Mouse (Mus musculus): ENCODE measurements at regions not wholly inside any gene's neighbourhood (a gene's known extent, or its start where the extent isn't known, plus 50 kb on each side); places are given as distances from the start of the nearest gene placed in this dataset.

DNA sequence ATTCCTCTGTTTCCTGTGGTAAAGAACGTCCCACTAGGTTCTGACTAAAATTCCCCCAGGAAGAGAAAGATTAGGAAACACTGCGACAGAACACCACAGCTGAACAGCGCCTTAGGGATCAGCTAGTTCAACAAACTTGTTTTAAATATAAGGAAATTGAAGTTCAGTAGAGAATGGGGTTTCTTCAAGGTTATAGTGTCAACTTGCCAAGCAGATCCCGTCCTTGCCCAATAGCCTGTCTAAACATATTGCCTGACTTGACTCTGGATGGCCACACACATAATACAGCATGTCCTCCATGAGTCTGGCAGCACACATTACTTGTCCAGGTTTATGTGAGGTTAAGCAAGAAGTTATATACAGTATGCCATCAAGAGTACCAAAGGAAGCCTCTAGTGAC is 135.4 kb upstream of the Bcl6 start:
- no peak for ATAC-seq (replicated peaks; ENCODE audit: low read depth, poor library complexity, severe bottlenecking)

DNA sequence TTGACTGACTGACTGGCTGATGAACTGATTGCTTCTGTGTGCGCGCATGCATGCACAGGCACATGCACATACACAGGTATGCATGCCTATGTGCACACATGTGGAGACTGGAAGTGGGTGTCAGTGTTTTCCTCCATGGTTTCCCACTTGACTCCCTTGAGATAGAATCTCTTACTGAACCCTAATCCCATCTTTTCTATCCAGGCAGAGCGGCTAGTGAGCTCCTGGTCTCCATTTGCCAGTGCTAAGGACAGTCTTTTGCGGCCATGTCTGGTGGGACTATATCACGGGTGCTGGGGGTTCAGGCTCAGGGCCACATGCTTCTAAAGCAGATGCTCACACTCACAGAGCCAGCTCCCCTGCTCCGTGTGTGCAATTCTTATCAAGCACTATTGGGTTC is 133.0 kb upstream of the Bcl6 start:
- ATAC-seq (replicated peaks; ENCODE audit: low read depth, poor library complexity, severe bottlenecking): no peak

DNA sequence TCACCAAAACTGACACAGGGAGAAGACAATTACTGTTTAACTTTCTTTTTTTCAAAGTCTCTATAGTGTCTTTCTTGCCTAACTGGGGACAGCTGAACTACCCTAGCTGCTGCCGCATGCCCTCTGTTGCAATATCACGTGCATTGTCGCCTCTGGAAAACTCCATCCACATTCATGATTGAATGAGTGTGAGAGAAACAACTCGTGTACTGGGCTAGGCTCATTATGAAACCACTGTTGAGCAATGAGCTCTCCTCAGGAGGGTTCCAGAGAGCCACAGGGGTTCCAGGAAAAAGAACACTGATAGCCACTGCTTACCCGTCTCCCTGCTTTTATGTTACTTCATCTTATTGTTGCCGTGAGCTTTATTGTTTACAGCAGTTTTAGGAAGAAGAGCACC is 132.2 kb upstream of the Bcl6 start:
- peak; percentile 45 for ATAC-seq (replicated peaks; ENCODE audit: low read depth, poor library complexity, severe bottlenecking)

GRCm38 (mm10) chr16:24118487-24118886 is 129.8 kb upstream of the Bcl6 start:
- ATAC-seq (replicated peaks; ENCODE audit: low read depth, poor library complexity, severe bottlenecking): no peak

DNA sequence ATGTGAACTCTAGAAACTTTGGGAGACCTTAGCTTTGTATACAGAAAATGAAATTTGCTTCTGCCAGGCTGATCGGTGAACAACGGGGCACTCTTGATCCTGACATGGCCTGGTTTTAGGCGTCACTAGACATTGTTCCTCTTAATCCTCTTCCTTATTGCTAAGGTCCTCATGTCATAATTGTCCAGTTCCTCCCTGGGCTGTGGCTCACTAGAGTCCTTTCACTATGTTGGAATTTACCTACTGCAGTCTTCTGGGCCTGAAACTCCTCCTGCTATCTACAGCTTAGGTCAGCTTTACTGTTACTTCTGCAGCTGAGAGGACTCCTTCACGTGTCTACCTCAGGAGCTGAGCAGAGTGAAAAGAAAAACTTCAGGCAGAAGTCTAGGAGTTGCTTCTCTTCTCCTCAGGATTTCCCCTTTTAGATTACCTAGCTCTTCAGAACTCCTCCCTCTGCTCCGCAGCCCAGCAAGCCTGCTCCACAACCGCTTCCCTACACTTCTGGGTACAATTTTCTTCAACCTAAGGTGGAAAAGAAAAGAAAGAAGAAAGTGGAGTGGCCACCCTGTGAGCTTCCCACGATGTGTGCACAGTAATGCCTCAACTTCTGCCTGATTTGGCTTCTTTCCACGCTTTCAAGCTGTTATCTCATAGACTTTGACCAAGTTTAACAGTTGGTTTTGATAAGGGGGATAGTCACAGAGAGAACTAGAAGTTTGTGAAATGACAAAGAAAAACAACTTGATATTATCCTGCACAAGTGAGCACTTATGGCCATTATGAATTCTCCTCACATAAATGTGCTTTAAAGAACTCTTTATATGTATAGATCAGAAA is 114.4 kb upstream of the Bcl6 start:
- peak; percentile 69 for ATAC-seq (replicated peaks; ENCODE audit: low read depth, poor library complexity, severe bottlenecking)

DNA sequence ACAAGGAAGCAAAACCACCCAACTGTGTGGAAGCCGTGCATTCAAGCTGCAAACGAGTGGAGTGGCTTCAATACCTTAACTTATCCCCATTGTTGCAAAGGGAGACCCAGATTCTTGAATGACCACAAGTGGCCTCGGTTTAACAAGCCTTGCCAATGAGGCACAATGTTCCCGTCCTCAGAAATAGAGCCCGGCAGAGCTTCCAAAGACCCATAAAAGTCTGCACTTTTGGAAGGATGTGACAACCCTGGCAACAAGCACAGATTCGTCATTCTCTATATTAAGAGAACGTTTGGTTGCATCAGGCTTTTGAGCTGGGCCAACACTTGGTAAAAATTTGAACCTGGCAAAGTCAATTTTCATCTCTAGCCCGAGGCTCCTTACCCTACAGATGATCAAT is 108.9 kb upstream of the Bcl6 start:
- no peak for ATAC-seq (replicated peaks; ENCODE audit: low read depth, poor library complexity, severe bottlenecking)

- no peak for ATAC-seq (replicated peaks; ENCODE audit: low read depth, poor library complexity, severe bottlenecking)
Observed at GRCm38 (mm10) chr16:24096076-24096475, 107.4 kb upstream of the Bcl6 start.

DNA sequence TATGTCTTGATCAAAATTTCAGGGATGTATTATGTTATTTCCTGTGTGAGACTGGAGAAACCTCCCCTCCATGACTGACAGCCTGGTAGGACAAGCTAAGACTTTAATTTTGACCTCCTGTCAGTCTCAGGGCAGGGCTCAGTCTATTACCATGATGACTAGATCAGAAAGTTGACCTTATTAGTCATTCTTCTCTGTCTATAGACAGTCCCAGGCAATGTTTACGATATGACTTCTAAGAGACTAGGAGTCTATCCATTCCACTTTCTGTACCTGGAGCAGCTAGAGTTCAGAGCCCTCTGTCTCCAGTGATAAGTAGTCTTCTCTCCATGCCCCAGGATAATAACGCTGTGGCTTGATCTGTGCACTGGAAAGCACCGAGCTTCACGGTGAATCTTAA is 107.0 kb upstream of the Bcl6 start:
- ATAC-seq (replicated peaks; ENCODE audit: low read depth, poor library complexity, severe bottlenecking): no peak

DNA sequence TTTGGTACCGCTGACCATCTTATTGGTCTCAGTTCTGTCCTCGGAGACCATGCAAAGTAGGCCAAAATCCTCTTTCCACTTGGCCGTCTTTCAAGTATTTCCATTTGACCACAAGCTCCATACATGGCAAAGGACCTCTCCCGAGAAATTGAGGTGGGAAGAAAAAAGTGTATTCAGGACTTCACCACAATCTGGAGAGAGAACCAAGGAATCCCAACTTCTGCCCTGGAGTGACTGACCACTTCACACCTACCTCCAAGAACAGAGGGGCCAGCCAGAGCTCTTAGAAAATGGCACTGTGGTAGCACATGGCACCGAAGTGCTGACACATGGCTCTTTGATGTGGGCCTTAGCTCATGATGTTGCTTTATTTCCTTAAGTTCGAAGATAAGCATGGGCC is 105.9 kb upstream of the Bcl6 start:
- ATAC-seq (replicated peaks; ENCODE audit: low read depth, poor library complexity, severe bottlenecking): no peak

DNA sequence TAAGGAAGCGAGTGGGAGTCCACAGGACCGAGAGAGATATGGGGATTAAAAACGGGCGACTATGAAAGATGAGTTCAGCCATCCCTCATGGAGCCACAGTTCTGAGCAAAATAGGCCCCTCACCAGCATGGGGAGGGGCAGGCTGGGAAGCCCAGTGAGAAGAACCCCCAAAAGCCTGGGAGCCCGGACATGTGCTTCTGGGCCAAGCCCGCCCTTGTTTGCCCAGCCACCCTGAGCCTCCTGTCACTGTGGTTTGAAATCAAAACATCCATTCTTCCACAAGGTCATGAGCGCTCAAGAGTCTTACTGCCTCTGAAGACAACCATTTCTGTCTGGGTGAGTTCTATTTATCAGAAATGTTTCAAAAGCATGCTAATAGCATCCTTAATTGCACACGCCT is 105.0 kb upstream of the Bcl6 start:
- ATAC-seq (replicated peaks; ENCODE audit: low read depth, poor library complexity, severe bottlenecking): no peak

- ATAC-seq (replicated peaks; ENCODE audit: low read depth, poor library complexity, severe bottlenecking): no peak
Observed at GRCm38 (mm10) chr16:24092616-24093525, 104.2 kb upstream of the Bcl6 start.

DNA sequence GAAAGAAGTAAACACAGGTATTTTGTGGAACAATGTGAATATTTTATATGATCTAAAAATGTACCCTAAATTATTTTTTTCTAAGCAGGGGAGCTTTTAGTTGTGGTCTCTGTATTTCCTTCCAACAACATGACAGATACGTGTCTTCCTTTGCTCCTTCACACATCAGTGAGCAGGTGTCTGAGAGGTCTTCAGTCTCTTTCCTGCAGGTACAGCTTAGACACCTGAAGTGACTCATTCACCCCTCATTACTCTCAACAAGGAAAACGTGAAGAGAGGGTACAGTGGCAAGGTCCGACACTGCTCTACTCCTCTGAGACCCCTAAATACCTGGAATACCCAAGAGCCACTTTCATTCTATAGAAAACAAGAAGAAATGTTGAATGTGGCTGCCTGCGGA is 103.5 kb upstream of the Bcl6 start:
- ATAC-seq (replicated peaks; ENCODE audit: low read depth, poor library complexity, severe bottlenecking): no peak

DNA sequence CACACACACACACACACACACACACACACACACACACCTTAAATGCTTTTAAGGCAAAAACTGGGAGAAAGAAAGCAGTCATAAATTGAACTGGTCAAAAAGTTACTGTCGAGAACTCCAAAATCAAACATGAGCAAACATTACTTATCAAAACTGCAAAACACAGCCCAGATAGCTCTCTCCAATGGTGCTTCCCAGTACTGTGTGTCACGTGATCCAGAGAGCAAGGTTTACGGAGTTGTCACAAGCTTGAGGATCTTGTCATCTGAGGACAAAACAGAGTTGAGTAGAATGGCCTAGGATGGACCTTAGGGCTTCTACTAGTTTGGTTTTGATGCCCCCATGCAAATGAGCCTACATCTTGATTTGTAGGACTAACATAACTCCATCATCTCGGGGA is 102.3 kb upstream of the Bcl6 start:
- ATAC-seq (replicated peaks; ENCODE audit: low read depth, poor library complexity, severe bottlenecking): no peak

DNA sequence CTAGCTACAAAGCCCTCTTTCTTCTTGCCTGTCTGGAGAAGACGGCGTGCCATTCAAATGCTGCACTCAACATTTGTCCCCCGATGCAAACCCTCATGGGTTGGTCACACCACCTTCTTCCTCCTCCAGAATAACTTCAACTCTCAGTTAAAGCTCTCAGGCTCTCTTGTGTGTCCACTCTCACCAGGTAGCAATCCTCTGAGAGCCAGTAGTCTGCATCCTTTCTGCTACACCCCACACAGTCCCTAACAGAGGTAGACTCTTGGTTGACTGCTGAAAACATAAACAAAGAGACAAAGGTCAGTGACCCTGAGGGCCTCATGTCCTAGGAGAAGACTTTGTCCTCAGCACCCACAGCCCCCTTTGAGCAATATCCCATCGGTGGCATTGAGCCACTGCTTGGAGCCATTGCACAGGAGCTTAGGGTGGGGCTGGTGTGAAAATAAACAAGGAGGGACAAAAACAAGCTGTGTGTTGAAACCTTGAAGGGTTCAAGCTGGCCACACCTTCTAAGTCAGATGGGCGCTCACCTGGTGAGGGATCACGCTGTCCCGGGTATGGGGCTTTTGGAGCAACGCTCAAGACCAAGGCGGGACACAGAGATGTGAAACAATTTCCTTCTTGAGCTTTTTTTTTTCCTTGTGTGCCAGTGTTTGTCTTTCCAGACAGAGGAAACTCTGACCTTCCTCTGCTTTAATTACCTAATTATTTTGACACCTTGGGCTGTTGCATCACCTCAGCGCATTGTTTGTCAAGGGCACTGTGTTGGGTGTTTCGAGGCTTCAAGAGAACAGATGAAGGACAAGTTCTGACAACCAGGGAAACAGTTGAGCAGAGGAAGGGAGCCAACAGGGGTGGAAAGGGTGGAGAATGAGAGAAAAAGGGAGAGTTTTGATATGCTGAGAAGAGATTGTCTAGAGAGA is 101.4 kb upstream of the Bcl6 start:
- no peak for ATAC-seq (replicated peaks; ENCODE audit: low read depth, poor library complexity, severe bottlenecking)

DNA sequence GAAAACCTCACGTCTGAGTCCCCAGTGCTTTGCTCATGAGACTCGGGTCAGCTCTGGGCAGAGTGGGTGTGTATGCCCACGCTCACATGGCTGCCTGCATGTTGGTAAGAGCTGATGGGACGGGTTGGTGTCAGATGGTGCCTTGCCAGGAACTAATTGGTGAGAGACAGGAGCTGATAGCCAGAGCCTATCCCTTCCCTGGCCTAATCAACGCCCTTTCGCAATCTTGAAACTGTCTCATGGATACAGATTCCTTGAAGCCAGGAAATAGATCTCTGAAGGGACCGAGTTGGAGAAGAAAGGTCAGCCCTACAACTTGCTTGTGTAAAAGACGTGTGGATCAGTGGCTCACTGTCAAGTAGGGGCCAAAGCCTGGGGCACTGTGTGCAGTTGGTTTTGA is 95.3 kb upstream of the Bcl6 start:
- no peak for ATAC-seq (replicated peaks; ENCODE audit: low read depth, poor library complexity, severe bottlenecking)

- no peak for ATAC-seq (replicated peaks; ENCODE audit: low read depth, poor library complexity, severe bottlenecking)
Observed at GRCm38 (mm10) chr16:24080471-24080870, 91.8 kb upstream of the Bcl6 start.

GRCm38 (mm10) chr16:24078622-24079021 is 90.0 kb upstream of the Bcl6 start:
- no peak for ATAC-seq (replicated peaks; ENCODE audit: low read depth, poor library complexity, severe bottlenecking)

GRCm38 (mm10) chr16:24077428-24077827 is 88.8 kb upstream of the Bcl6 start:
- no peak for ATAC-seq (replicated peaks; ENCODE audit: low read depth, poor library complexity, severe bottlenecking)

DNA sequence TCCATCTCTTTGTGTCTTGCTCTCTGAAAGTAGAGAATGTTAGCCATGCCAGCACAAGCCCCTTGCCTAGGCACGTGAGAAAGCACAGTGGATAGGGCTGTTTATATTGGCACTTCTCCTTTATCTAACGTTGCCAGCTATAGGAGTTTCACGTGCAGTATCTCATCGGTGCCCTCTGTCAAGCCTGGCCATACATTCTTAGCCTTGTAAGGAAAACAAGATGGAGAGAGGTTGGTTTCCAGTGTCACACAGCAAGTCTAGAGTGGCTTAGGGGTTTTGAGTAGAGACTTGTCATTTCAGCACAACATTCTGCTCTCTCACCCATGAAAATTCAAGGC is 88.1 kb upstream of the Bcl6 start:
- peak; percentile 40 for ATAC-seq (replicated peaks; ENCODE audit: low read depth, poor library complexity, severe bottlenecking)

DNA sequence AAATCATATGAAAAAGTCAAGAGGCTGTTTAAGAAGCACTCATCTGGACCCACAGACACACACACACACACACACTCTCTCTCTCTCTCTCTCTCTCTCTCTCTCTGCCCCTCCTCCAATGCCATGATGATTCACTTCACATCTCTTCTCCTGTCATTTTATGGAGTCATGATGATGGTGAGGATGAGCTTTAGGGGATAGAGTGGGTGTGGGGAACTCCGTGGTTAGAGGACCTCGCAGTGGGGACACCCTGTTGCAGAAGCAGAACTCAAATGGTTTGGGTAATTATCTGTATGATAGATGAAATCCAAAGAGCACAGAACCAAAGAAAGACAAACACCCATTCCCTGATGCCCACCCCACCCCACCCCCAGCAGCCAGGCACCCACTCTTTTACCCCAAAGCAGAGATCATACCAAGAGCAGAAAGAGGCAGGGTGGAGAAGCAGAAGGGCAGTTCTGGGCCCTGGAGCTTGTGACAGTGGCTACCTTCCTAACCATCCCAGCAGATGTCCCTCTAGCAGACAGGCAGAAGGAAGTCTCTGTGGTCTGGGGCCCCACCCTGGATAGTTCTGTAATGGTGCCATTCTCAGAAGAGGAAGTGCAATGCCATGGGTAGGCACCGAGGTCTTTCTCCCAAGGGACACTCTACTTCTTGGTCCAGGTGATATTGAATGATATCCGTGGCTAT is 87.6 kb upstream of the Bcl6 start:
- peak; percentile 89 for ATAC-seq (replicated peaks; ENCODE audit: low read depth, poor library complexity, severe bottlenecking)

All from common myeloid progenitor, adult 5-6 weeks (primary cell).